Mouse (Mus musculus) ES-E14 (cell line): ENCODE results near the gene Prss57.

Source experiments
- CHD2 ChIP-seq: IDR thresholded peaks from 2 replicates; pipeline ENCODE4 v1.6.1; 2014; ENCODE audit warnings: mild to moderate bottlenecking, low read depth, low read length, inconsistent platforms
- MAFK ChIP-seq: IDR thresholded peaks from 2 replicates; pipeline ENCODE4 v1.6.1; 2014; ENCODE audit warnings: mild to moderate bottlenecking, low read depth, low read length, inconsistent platforms; ENCODE audit not compliant: insufficient read depth
- ZC3H11A ChIP-seq: IDR thresholded peaks from 2 replicates; pipeline ENCODE4 v1.6.1; 2012; ENCODE audit warnings: low read depth, mild to moderate bottlenecking, inconsistent platforms, low read length, borderline replicate concordance
- ZNF384 ChIP-seq: IDR thresholded peaks from 2 replicates; pipeline ENCODE4 v1.6.1; 2012; ENCODE audit warnings: low read depth, low read length, inconsistent platforms

GRCm38 (mm10) chr10:79736706-79737105 lies 54.1 kb downstream of the Prss57 start:
- no peak for TF ChIP-seq CHD2
- TF ChIP-seq MAFK: no peak
- TF ChIP-seq ZNF384: no peak
- no peak for TF ChIP-seq ZC3H11A
